Mouse (Mus musculus) gastrocnemius, adult 2 months (tissue): ENCODE results near the gene Mrc2. TPM values are rescaled to one million over a fixed set of nuclear protein-coding genes. Genes with fewer than 3 reads are reported as not detected.
A peak's percentile ranks its signal among the peaks of the same experiment; 100 is the strongest.

Source experiments
- DNase-seq: peaks from one replicate; pipeline ENCODE4 v3.0.0; 2022
- H3K27ac ChIP-seq: fragments of 200-600 bp; 2 replicates; pipeline ENCODE4 v1.8.1; 2022; ENCODE audit warnings: mild to moderate bottlenecking
- H3K4me3 ChIP-seq: fragments of 200-600 bp; 2 replicates; pipeline ENCODE4 v1.8.1; 2022; ENCODE audit warnings: mild to moderate bottlenecking, moderate library complexity
- CTCF ChIP-seq: fragments of 200-600 bp; IDR thresholded peaks from 2 replicates; pipeline ENCODE4 v1.8.1; 2022; ENCODE audit warnings: antibody characterized with exemption, mild to moderate bottlenecking, moderate library complexity
- intact Hi-C: fragments of 180-260 bp; cut with DNase I; formaldehyde crosslinking; loops from one replicate; pipeline ENCODE4 v1.15.1; 2025
- total RNA-seq, 2 experiments: library from RNA; stranded (reverse); gene quantifications; 2 replicates each; pipeline ENCODE4 v1.2.3; 2021

The Mrc2 gene
- total RNA-seq, 2 experiments from 2014 or later, result 5.9 to 17.6 TPM

- intact Hi-C loops, result loop anchor here (1.0 kb wide), 1 partner anchor 230 kb away; no protein-coding TSS in a partner anchor
- no peak overlapping the region for H3K4me3 ChIP-seq
- H3K27ac ChIP-seq, result no peak overlapping the region
- no peak for TF ChIP-seq CTCF
- DNase-seq, result no peak
These were observed 69.8 kb downstream of the Mrc2 start for GRCm38 (mm10) chr11:105362041-105362765.

GRCm38 (mm10) chr11:105362946-105363597 lies 70.6 kb downstream of the Mrc2 start:
- TF ChIP-seq CTCF, result no peak; the same call in 1 of the 2 replicates
- DNase-seq, result peak; percentile 87
- intact Hi-C loops, result loop anchor here (1.0 kb wide), 1 partner anchor 229 kb away; no protein-coding TSS in a partner anchor
- Histone ChIP-seq H3K4me3 (peak overlapping the region; percentile 83), H3K27ac (peak overlapping the region; percentile 75)

- no peak for TF ChIP-seq CTCF
- Histone ChIP-seq H3K27ac (peak overlapping the region; percentile 75), H3K4me3 (peak overlapping the region; percentile 83)
- intact Hi-C loops, result no loop called here
- DNase-seq, result no peak
These were observed 71.3 kb downstream of the Mrc2 start for GRCm38 (mm10) chr11:105363598-105364385.

- intact Hi-C loops, result no loop called here
- no peak for DNase-seq
- peak overlapping the region; percentile 75 for H3K27ac ChIP-seq
- H3K4me3 ChIP-seq, result peak overlapping the region; percentile 83
- TF ChIP-seq CTCF, result no peak
These were observed 72.1 kb downstream of the Mrc2 start for GRCm38 (mm10) chr11:105364386-105365065.

- intact Hi-C loops, result no loop called here
- peak overlapping the region; percentile 75 for H3K27ac ChIP-seq
These were observed 73.2 kb downstream of the Mrc2 start for GRCm38 (mm10) chr11:105365611-105366010.

GRCm38 (mm10) chr11:105366051-105366450 lies 73.6 kb downstream of the Mrc2 start:
- no peak overlapping the region for H3K27ac ChIP-seq
- no peak overlapping the region for H3K4me3 ChIP-seq
- no peak for DNase-seq
- intact Hi-C loops, result no loop called here
- TF ChIP-seq CTCF, result no peak

More at GRCm38 (mm10) chr11:105365611-105366010, 73.2 kb downstream of the Mrc2 start:
- no peak overlapping the region for H3K4me3 ChIP-seq
- TF ChIP-seq CTCF, result no peak
- DNase-seq, result no peak

- peak overlapping the region; percentile 8; the same call in 1 of the 2 replicates for H3K27ac ChIP-seq
These were observed 74.7 kb downstream of the Mrc2 start for GRCm38 (mm10) chr11:105367163-105367562.

GRCm38 (mm10) chr11:105368833-105369232 lies 76.4 kb downstream of the Mrc2 start:
- intact Hi-C loops, result no loop called here
- H3K27ac ChIP-seq, result no peak overlapping the region
- TF ChIP-seq CTCF, result no peak
- no peak for DNase-seq
- H3K4me3 ChIP-seq, result no peak overlapping the region

More at GRCm38 (mm10) chr11:105367163-105367562, 74.7 kb downstream of the Mrc2 start:
- DNase-seq, result no peak
- intact Hi-C loops, result no loop called here
- H3K4me3 ChIP-seq, result no peak overlapping the region
- TF ChIP-seq CTCF, result no peak

- Histone ChIP-seq H3K4me3 (no peak overlapping the region), H3K27ac (peak overlapping the region; percentile 46)
- TF ChIP-seq CTCF, result no peak
- intact Hi-C loops, result loop anchor here (5.0 kb wide), 1 partner anchor 93 kb away; no protein-coding TSS in a partner anchor
- no peak for DNase-seq
These were observed 77.3 kb downstream of the Mrc2 start for GRCm38 (mm10) chr11:105369526-105370386.

- H3K4me3 ChIP-seq, result no peak overlapping the region
- TF ChIP-seq CTCF, result no peak
- intact Hi-C loops, result loop anchor here (5.0 kb wide), 1 partner anchor 90 kb away; no protein-coding TSS in a partner anchor
- H3K27ac ChIP-seq, result no peak overlapping the region
- DNase-seq, result no peak
These were observed 79.4 kb downstream of the Mrc2 start for GRCm38 (mm10) chr11:105371818-105372217.

GRCm38 (mm10) chr11:105373881-105374280 lies 81.4 kb downstream of the Mrc2 start:
- no peak overlapping the region for H3K4me3 ChIP-seq
- DNase-seq, result no peak
- no peak overlapping the region for H3K27ac ChIP-seq
- TF ChIP-seq CTCF, result no peak
- intact Hi-C loops, result loop anchor here (5.0 kb wide), 1 partner anchor 88 kb away; no protein-coding TSS in a partner anchor
